Mouse (Mus musculus): Measurements from ENCODE around the gene Por. TPM values are rescaled to one million over a fixed set of nuclear protein-coding genes. Genes with fewer than 3 reads are reported as not detected.
A peak's percentile ranks its signal among the peaks of the same experiment; 100 is the strongest.

The Por gene
- polyA plus RNA-seq, 1 experiment from 2014 or later, result 33.2 TPM

DNA sequence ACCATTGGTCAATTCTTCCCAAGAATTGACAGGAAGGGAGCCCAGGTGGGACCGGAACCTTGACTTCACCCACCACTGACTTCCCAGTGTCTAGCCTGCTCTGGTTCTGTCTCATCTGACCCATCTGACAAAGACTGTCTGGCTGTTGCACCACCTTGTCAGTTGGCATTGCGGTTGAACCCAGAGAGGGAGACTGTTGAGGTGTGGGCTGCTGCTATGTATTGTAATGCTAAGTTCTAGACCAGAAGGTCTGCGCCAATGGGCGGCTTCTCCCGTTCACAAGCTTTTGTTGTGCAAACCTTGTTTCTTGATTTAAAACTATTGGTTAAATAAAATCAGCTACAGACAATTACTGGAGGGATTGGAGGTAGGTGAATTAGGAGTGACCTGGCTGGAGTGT is 12.7 kb upstream of the Por start:
- Histone ChIP-seq H3K27ac (replicated peaks in 1 of 2; ENCODE audit: control insufficient read depth in 1 of 2, insufficient read depth in 1 of 2, low read depth in 2 of 2, low read length in 2 of 2) (no peak overlapping the region), H3K4me3 (ENCODE audit: control insufficient read depth in 1 of 2, insufficient read depth in 1 of 2, low read depth in 1 of 2, low read length in 2 of 2) (no peak overlapping the region), H3K27me3 (ENCODE audit: control insufficient read depth, insufficient read depth, low read length) (no peaks in the 10 kb centered on the region), H3K9ac (ENCODE audit: low read length) (no peak overlapping the region), H3K36me3 (ENCODE audit: control insufficient read depth, insufficient read depth, low read length) (no peaks in the 10 kb centered on the region), H3K9me3 (ENCODE audit: control insufficient read depth, low read length) (no peaks in the 10 kb centered on the region), H3K4me2 (ENCODE audit: low read length) (no peak overlapping the region), H3K4me1 (ENCODE audit: control insufficient read depth in 2 of 2, insufficient read depth in 2 of 2, low read length in 2 of 2) (peaks cover 2 to 11% of the 10 kb centered on the region in 2 experiments; a peak in 2 of 4 replicates)
- WGBS, result 89% methylated on average over 5 of the region's 5 CpGs
- ATAC-seq (ENCODE audit: insufficient number of reproducible peaks, insufficient read depth, low FRiP score, low read depth), result no peak

DNA sequence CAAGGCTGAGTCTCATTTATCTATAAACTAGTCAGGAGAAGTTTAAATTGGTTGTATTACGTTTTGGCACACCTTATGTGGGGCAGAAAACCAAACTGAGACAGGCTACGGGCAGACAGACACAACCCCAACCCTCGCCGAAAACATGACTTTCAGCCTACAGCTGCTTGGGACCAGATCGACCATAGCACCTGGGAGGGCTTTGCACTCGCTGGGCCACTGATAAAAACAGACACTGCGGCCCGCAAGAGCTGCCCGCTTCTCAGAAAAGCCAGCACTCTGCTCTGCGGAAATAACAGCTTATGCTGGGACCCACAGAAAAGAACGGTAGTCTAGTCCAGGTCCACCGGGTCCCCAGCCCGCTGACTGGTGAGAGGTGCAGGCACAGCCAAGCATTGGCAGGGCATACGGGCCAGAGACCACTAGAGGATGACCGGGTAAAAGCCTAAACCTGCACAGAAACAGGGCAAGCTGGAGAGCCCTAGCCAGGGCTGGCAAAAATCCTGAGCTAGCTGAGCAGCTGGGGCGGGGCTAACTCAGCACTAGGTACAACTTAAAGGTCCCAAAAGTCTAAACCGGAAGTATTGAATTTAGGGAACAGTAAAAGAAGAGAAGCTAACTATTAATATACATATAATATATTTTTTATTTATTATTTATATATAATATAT is 12.0 kb upstream of the Por start:
- 37% methylated on average over 17 of the region's 17 CpGs for WGBS
- Histone ChIP-seq H3K36me3 (ENCODE audit: control insufficient read depth, insufficient read depth, low read length) (no peaks in the 10 kb centered on the region), H3K9me3 (ENCODE audit: control insufficient read depth, low read length) (no peaks in the 10 kb centered on the region), H3K4me2 (ENCODE audit: low read length) (peak overlapping the region; percentile 46), H3K27me3 (ENCODE audit: control insufficient read depth, insufficient read depth, low read length) (no peaks in the 10 kb centered on the region), H3K4me1 (ENCODE audit: control insufficient read depth in 2 of 2, insufficient read depth in 2 of 2, low read length in 2 of 2) (peaks cover 2 to 11% of the 10 kb centered on the region in 2 experiments; a peak in 2 of 4 replicates), H3K27ac (replicated peaks in 1 of 2; ENCODE audit: control insufficient read depth in 1 of 2, insufficient read depth in 1 of 2, low read depth in 2 of 2, low read length in 2 of 2) (no peak overlapping the region), H3K9ac (ENCODE audit: low read length) (0 out of 2 replicates have a peak overlapping the region, but pooled peaks have one; percentile 17), H3K4me3 (ENCODE audit: control insufficient read depth in 1 of 2, insufficient read depth in 1 of 2, low read depth in 1 of 2, low read length in 2 of 2) (no peak overlapping the region)
- ATAC-seq (ENCODE audit: insufficient number of reproducible peaks, insufficient read depth, low FRiP score, low read depth), result no peak

DNA sequence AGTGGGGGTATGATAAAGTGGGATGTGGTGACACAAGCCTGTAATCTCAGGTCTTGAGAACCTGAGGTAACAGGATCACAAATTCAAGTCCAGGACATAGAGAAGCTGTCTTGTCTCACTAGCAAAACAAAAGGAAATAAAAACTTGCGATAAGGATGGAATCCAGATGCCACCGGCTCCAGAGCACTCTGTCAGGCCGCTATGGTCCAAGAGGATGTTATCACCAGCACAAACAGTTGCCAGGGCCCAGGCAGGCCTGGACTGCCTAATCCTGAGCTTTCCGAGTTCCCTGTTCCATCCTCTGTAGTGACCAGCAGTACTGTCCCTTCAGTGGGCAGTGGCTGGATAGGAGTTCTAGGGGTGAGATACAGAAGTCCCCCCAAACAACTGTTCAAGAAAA is 9.9 kb upstream of the Por start:
- no peak overlapping the region for H3K9ac ChIP-seq (ENCODE audit: low read length)
- H3K4me2 ChIP-seq (ENCODE audit: low read length), result no peak overlapping the region
- no peak overlapping the region for H3K4me3 ChIP-seq (ENCODE audit: control insufficient read depth in 1 of 2, insufficient read depth in 1 of 2, low read depth in 1 of 2, low read length in 2 of 2)
- H3K36me3 ChIP-seq (ENCODE audit: control insufficient read depth, insufficient read depth, low read length), result no peaks in the 10 kb centered on the region
- peaks cover 2 to 11% of the 10 kb centered on the region in 2 experiments; a peak in 2 of 4 replicates for H3K4me1 ChIP-seq (ENCODE audit: control insufficient read depth in 2 of 2, insufficient read depth in 2 of 2, low read length in 2 of 2)
- ATAC-seq (ENCODE audit: insufficient number of reproducible peaks, insufficient read depth, low FRiP score, low read depth), result no peak
- H3K27me3 ChIP-seq (ENCODE audit: control insufficient read depth, insufficient read depth, low read length), result no peaks in the 10 kb centered on the region
- H3K9me3 ChIP-seq (ENCODE audit: control insufficient read depth, low read length), result no peaks in the 10 kb centered on the region
- 9% methylated on average over 4 of the region's 4 CpGs for WGBS
- H3K27ac ChIP-seq (replicated peaks in 1 of 2; ENCODE audit: control insufficient read depth in 1 of 2, insufficient read depth in 1 of 2, low read depth in 2 of 2, low read length in 2 of 2), result no peak overlapping the region; a peak in 1 of 4 replicates

DNA sequence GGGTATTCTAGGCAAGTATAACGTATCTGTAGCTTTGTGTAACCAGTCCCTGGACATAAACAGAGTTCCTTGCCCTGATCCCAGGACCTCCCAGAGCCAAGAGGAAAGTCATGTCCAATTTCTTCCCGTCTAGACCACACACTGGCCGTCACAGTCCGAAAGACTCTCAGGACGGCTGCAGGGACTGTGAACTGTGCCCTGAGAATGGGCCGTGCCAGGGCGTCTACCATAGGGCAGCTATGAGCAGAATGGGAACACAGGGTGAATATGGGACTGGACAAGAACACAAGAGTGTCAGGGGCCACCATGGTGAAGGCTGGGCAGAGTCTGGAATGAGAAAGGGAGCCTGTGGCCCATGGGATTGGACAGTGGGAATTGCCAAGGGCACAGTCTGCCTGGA is 9.3 kb upstream of the Por start:
- ATAC-seq (ENCODE audit: insufficient number of reproducible peaks, insufficient read depth, low FRiP score, low read depth), result no peak
- H3K4me1 ChIP-seq (ENCODE audit: control insufficient read depth in 2 of 2, insufficient read depth in 2 of 2, low read length in 2 of 2), result peaks cover 2 to 11% of the 10 kb centered on the region in 2 experiments; a peak in 2 of 4 replicates
- H3K27ac ChIP-seq (replicated peaks in 1 of 2; ENCODE audit: control insufficient read depth in 1 of 2, insufficient read depth in 1 of 2, low read depth in 2 of 2, low read length in 2 of 2), result no peak overlapping the region
- WGBS, result 79% methylated on average over 7 of the region's 7 CpGs
- no peaks in the 10 kb centered on the region for H3K36me3 ChIP-seq (ENCODE audit: control insufficient read depth, insufficient read depth, low read length)
- no peak overlapping the region for H3K9ac ChIP-seq (ENCODE audit: low read length)
- H3K4me2 ChIP-seq (ENCODE audit: low read length), result no peak overlapping the region
- no peak overlapping the region for H3K4me3 ChIP-seq (ENCODE audit: control insufficient read depth in 1 of 2, insufficient read depth in 1 of 2, low read depth in 1 of 2, low read length in 2 of 2)
- no peaks in the 10 kb centered on the region for H3K9me3 ChIP-seq (ENCODE audit: control insufficient read depth, low read length)
- no peaks in the 10 kb centered on the region for H3K27me3 ChIP-seq (ENCODE audit: control insufficient read depth, insufficient read depth, low read length)

GRCm38 (mm10) chr5:135666890-135667289 is 2.9 kb upstream of the Por start:
- no peak for ATAC-seq (ENCODE audit: insufficient number of reproducible peaks, insufficient read depth, low FRiP score, low read depth)
- 85% methylated on average over 5 of the region's 5 CpGs for WGBS
- H3K9ac ChIP-seq (ENCODE audit: low read length), result no peak overlapping the region

DNA sequence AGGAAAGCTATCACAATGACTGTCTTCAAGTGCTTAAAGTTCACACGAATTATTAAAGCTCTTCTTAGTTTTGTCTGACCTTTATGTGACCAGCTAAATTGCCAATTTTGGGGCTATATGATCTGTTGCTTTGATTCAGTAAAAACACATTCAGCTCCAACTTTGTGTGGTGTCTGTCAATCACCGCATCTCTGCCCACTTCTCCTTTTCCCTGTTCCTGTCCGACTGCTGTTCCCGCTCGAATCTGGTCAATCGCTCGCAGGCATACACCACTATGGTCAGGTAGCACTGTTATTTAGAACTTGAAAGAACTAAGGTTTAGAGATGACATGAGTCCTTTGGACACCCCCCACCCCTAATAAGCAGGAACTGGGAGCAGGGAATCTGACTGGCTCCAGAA is 1.8 kb upstream of the Por start:
- Histone ChIP-seq H3K9ac (ENCODE audit: low read length) (no peak overlapping the region), H3K9me3 (ENCODE audit: control insufficient read depth, low read length) (peaks cover 5% of the 10 kb centered on the region; the same call in 1 of the 2 replicates), H3K4me3 (ENCODE audit: control insufficient read depth in 1 of 2, insufficient read depth in 1 of 2, low read depth in 1 of 2, low read length in 2 of 2) (no peak overlapping the region), H3K4me2 (ENCODE audit: low read length) (no peak overlapping the region), H3K27ac (replicated peaks in 1 of 2; ENCODE audit: control insufficient read depth in 1 of 2, insufficient read depth in 1 of 2, low read depth in 2 of 2, low read length in 2 of 2) (no peak overlapping the region), H3K36me3 (ENCODE audit: control insufficient read depth, insufficient read depth, low read length) (no peaks in the 10 kb centered on the region), H3K27me3 (ENCODE audit: control insufficient read depth, insufficient read depth, low read length) (no peaks in the 10 kb centered on the region), H3K4me1 (ENCODE audit: control insufficient read depth in 2 of 2, insufficient read depth in 2 of 2, low read length in 2 of 2) (no peaks in the 10 kb centered on the region)
- WGBS, result 81% methylated on average over 7 of the region's 7 CpGs
- ATAC-seq (ENCODE audit: insufficient number of reproducible peaks, insufficient read depth, low FRiP score, low read depth), result no peak

More at GRCm38 (mm10) chr5:135666890-135667289, 2.9 kb upstream of the Por start:
- Histone ChIP-seq H3K9me3 (ENCODE audit: control insufficient read depth, low read length) (peaks cover 5% of the 10 kb centered on the region; the same call in 1 of the 2 replicates), H3K36me3 (ENCODE audit: control insufficient read depth, insufficient read depth, low read length) (no peaks in the 10 kb centered on the region), H3K27me3 (ENCODE audit: control insufficient read depth, insufficient read depth, low read length) (no peaks in the 10 kb centered on the region), H3K4me2 (ENCODE audit: low read length) (no peak overlapping the region), H3K4me3 (ENCODE audit: control insufficient read depth in 1 of 2, insufficient read depth in 1 of 2, low read depth in 1 of 2, low read length in 2 of 2) (no peak overlapping the region), H3K27ac (replicated peaks in 1 of 2; ENCODE audit: control insufficient read depth in 1 of 2, insufficient read depth in 1 of 2, low read depth in 2 of 2, low read length in 2 of 2) (no peak overlapping the region), H3K4me1 (ENCODE audit: control insufficient read depth in 2 of 2, insufficient read depth in 2 of 2, low read length in 2 of 2) (no peaks in the 10 kb centered on the region)

DNA sequence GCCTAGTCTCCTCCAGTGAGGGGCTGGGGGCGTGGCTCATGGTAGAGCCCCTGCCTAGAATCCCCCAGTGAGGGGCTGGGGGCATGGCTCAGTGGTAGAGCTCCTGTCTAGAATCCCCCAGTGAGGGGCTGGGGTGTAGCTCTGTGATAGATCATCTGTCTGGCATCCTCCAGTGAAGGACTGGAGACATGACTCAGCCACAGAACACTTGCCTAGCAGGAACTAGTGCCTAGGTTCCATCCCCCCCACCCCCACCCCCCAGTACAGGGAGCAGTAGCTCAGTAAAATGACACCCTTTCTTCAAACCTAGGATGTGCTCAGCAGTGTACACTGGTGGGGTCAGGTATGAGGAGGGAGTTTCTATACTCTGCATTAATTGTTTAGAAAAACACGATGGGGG is 1.0 kb downstream of the Por start:
- Histone ChIP-seq H3K4me1 (ENCODE audit: control insufficient read depth in 2 of 2, insufficient read depth in 2 of 2, low read length in 2 of 2) (peaks cover 2 to 3% of the 10 kb centered on the region in 2 experiments; a peak in 2 of 4 replicates), H3K27ac (replicated peaks in 1 of 2; ENCODE audit: control insufficient read depth in 1 of 2, insufficient read depth in 1 of 2, low read depth in 2 of 2, low read length in 2 of 2) (no peak overlapping the region), H3K27me3 (ENCODE audit: control insufficient read depth, insufficient read depth, low read length) (0 out of 2 replicates have a peak, but pooled peaks cover 4% of the 10 kb centered on the region), H3K9me3 (ENCODE audit: control insufficient read depth, low read length) (peaks cover 4% of the 10 kb centered on the region; the same call in 1 of the 2 replicates), H3K9ac (ENCODE audit: low read length) (no peak overlapping the region), H3K4me3 (ENCODE audit: control insufficient read depth in 1 of 2, insufficient read depth in 1 of 2, low read depth in 1 of 2, low read length in 2 of 2) (no peak overlapping the region), H3K4me2 (ENCODE audit: low read length) (no peak overlapping the region), H3K36me3 (ENCODE audit: control insufficient read depth, insufficient read depth, low read length) (no peaks in the 10 kb centered on the region)
- WGBS, result 64% methylated on average over 2 of the region's 2 CpGs
- ATAC-seq (ENCODE audit: insufficient number of reproducible peaks, insufficient read depth, low FRiP score, low read depth), result no peak
